Mouse (Mus musculus): Measurements from ENCODE around the gene Eef1a2. TPM values are rescaled to one million over a fixed set of nuclear protein-coding genes. Genes with fewer than 3 reads are reported as not detected.

The Eef1a2 gene
- total RNA-seq, 2 experiments from 2014 or later: 2,073 to 2,141 TPM

- intact Hi-C loops (cut with DNase I): no loop called here
- DNase-seq: no peak
These were observed 19.9 kb downstream of the Eef1a2 start for GRCm38 (mm10) chr2:181136934-181137333.

GRCm38 (mm10) chr2:181135446-181135818 lies 21.4 kb downstream of the Eef1a2 start:
- intact Hi-C loops (cut with DNase I): no loop called here
- DNase-seq: no peak

GRCm38 (mm10) chr2:181134591-181135445 lies 22.0 kb downstream of the Eef1a2 start, which contains the start of gene Kcnq2:
Gene Kcnq2, minus strand, starts transcription at chr2:181135300.
- intact Hi-C loops (cut with DNase I): no loop called here
- DNase-seq: no peak

- intact Hi-C loops (cut with DNase I): no loop called here
- DNase-seq: no peak
These were observed 22.8 kb downstream of the Eef1a2 start for GRCm38 (mm10) chr2:181133837-181134590.

GRCm38 (mm10) chr2:181130245-181130644 lies 26.6 kb downstream of the Eef1a2 start:
- no peak for DNase-seq
- intact Hi-C loops (cut with DNase I): no loop called here

GRCm38 (mm10) chr2:181128963-181129362 lies 27.9 kb downstream of the Eef1a2 start:
- intact Hi-C loops (cut with DNase I): no loop called here

GRCm38 (mm10) chr2:181127786-181128185 lies 29.0 kb downstream of the Eef1a2 start:
- intact Hi-C loops (cut with DNase I): no loop called here
- DNase-seq: no peak

More at GRCm38 (mm10) chr2:181128963-181129362, 27.9 kb downstream of the Eef1a2 start:
- DNase-seq: no peak

GRCm38 (mm10) chr2:181125726-181126455 lies 30.9 kb downstream of the Eef1a2 start:
- intact Hi-C loops (cut with DNase I): no loop called here
- DNase-seq: no peak

- DNase-seq: no peak
- intact Hi-C loops (cut with DNase I): no loop called here
These were observed 34.2 kb downstream of the Eef1a2 start for GRCm38 (mm10) chr2:181122642-181123041.

GRCm38 (mm10) chr2:181120922-181121449 lies 35.8 kb downstream of the Eef1a2 start:
- intact Hi-C loops (cut with DNase I): no loop called here
- no peak for DNase-seq

- intact Hi-C loops (cut with DNase I): no loop called here
- DNase-seq: no peak
These were observed 36.9 kb downstream of the Eef1a2 start for GRCm38 (mm10) chr2:181119952-181120351.

GRCm38 (mm10) chr2:181116436-181116835 lies 40.4 kb downstream of the Eef1a2 start:
- no peak for DNase-seq
- intact Hi-C loops (cut with DNase I): no loop called here

- intact Hi-C loops (cut with DNase I): no loop called here
- DNase-seq: no peak
These were observed 41.4 kb downstream of the Eef1a2 start for GRCm38 (mm10) chr2:181115367-181115766.

GRCm38 (mm10) chr2:181113762-181114361 lies 43.0 kb downstream of the Eef1a2 start:
- intact Hi-C loops (cut with DNase I): no loop called here
- DNase-seq: no peak

- intact Hi-C loops (cut with DNase I): no loop called here
- no peak for DNase-seq
These were observed 45.1 kb downstream of the Eef1a2 start for GRCm38 (mm10) chr2:181111665-181112064.

GRCm38 (mm10) chr2:181104111-181104510 lies 52.7 kb downstream of the Eef1a2 start:
- intact Hi-C loops (cut with DNase I): no loop called here
- DNase-seq: no peak

GRCm38 (mm10) chr2:181102161-181102560 lies 54.7 kb downstream of the Eef1a2 start:
- intact Hi-C loops (cut with DNase I): no loop called here
- no peak for DNase-seq

GRCm38 (mm10) chr2:181101626-181102025 lies 55.2 kb downstream of the Eef1a2 start:
- intact Hi-C loops (cut with DNase I): no loop called here
- no peak for DNase-seq

GRCm38 (mm10) chr2:181100087-181100486 lies 56.7 kb downstream of the Eef1a2 start:
- no peak for DNase-seq
- intact Hi-C loops (cut with DNase I): no loop called here

Data from gastrocnemius, postnatal 36 days (tissue).